24 mouse cellular contexts compared by ENCODE assay signal in the genomic region with DNA sequence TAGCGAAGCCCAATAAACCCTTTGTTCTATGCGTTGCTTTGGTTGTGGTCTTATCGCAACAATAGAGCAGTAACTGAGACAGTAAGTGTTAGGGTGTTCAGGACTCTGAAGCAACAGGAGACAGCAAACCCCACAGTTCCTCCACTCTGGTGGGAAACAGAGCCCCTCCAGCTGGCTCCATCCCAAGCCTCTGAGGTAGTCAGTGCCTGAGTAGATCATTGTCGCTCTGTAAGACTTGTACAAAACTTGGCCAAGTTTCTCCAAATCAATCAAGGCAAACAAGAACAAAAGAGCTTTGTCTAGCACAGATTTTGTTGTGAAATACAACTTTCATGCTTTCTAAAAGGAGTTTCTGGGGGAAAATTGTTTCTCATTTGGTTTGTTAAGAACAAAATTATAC.
DNase-seq lines count a peak whose midpoint lies in the region; ATAC-seq and TF ChIP-seq lines count a peak whose summit lies in the region.
"Had no signal": no experiment of that assay in that cellular context is flagged by ENCODE, and none has a peak within 500 bp of the region (broad histone marks: within the 10 kb centered on the region; RNA-seq: fewer than 3 reads in every experiment).

No protein-coding gene starts in this region.

- WGBS in embryonic facial prominence, embryonic 14.5 days: 75% methylated on average over 4 of the region's 4 CpGs
- WGBS in embryonic facial prominence, embryonic 10.5 days: 90% methylated on average over 4 of the region's 4 CpGs
- WGBS in forebrain, postnatal 0 days: 47% methylated on average over 4 of the region's 4 CpGs
- WGBS in forebrain, embryonic 10.5 days: 94% methylated on average over 4 of the region's 4 CpGs
- WGBS in lung, embryonic 14.5 days: 89% methylated on average over 4 of the region's 4 CpGs

- ATAC-seq in embryonic facial prominence, embryonic 14.5 days (ENCODE audit: low read depth): peak; percentile 41; the same call in 1 of the 2 replicates
- ATAC-seq in forebrain, postnatal 0 days: no peak
- no peak for ATAC-seq in lung, embryonic 14.5 days (ENCODE audit: insufficient read depth)
- ATAC-seq: intestine, postnatal 0 days; Patski had no signal

- H3K4me2 ChIP-seq in embryonic facial prominence, embryonic 14.5 days (ENCODE audit: low read depth, low read length): no peak overlapping the region
- no peak overlapping the region for H3K4me2 ChIP-seq in forebrain, postnatal 0 days (ENCODE audit: low read depth)
- H3K4me2 ChIP-seq in lung, embryonic 14.5 days: no peak overlapping the region
- H3K4me2 ChIP-seq: embryonic facial prominence, embryonic 13.5 days; forebrain, embryonic 12.5 days; heart, embryonic 11.5 days; hindbrain, embryonic 14.5 days had no signal

- DNase-seq in embryonic facial prominence, embryonic 14.5 days (ENCODE audit: low spot score): peak; percentile 53
- DNase-seq in embryonic facial prominence, embryonic 10.5 days (ENCODE audit: low spot score): no peak
- DNase-seq in forebrain, postnatal 0 days: peak; percentile 10
- DNase-seq in forebrain, embryonic 10.5 days (ENCODE audit: extremely low spot score, low spot score): no peak
- DNase-seq in lung, embryonic 14.5 days: peak; percentile 26
- DNase-seq in lung, postnatal 10 days: no peak
- peak; percentile 11 for DNase-seq in Muller cell, postnatal 12 days (ENCODE audit: inconsistent ontology term)
- no peak for DNase-seq in thymus, postnatal 14 days
- DNase-seq: adrenal gland, postnatal 10 days; adrenal gland, postnatal 36 days; cerebellum, adult 11 months; cerebellum, adult 2 months; cerebellum, adult 9-11 months; cerebellum, postnatal 25 days; gastrocnemius, postnatal 10 days; gastrocnemius, postnatal 36 days; heart, postnatal 36 days had no signal

- TF ChIP-seq CTCF in forebrain, postnatal 0 days (IDR thresholded peaks at IDR 0.05; ENCODE audit: low read depth): no peak
- TF ChIP-seq CTCF in lung, embryonic 14.5 days (IDR thresholded peaks at IDR 0.05; ENCODE audit: low read depth): no peak

- H3K4me3 ChIP-seq in embryonic facial prominence, embryonic 14.5 days (ENCODE audit: low read depth, low read length): no peak overlapping the region
- H3K4me3 ChIP-seq in embryonic facial prominence, embryonic 10.5 days: no peak overlapping the region
- no peak overlapping the region for H3K4me3 ChIP-seq in forebrain, postnatal 0 days (ENCODE audit: low read depth, low read length)
- H3K4me3 ChIP-seq in forebrain, embryonic 10.5 days: no peak overlapping the region
- H3K4me3 ChIP-seq in lung, embryonic 14.5 days (ENCODE audit: low read depth, low read length): no peak overlapping the region
- H3K4me3 ChIP-seq: embryonic facial prominence, embryonic 13.5 days; forebrain, embryonic 12.5 days; hindbrain, embryonic 10.5 days had no signal

- H3K36me3 ChIP-seq in embryonic facial prominence, embryonic 14.5 days (ENCODE audit: control insufficient read depth, insufficient read depth, low read length): no peaks in the 10 kb centered on the region
- H3K36me3 ChIP-seq in embryonic facial prominence, embryonic 10.5 days (replicated peaks): no peaks in the 10 kb centered on the region
- H3K36me3 ChIP-seq in forebrain, postnatal 0 days (ENCODE audit: insufficient read depth): no peaks in the 10 kb centered on the region
- no peaks in the 10 kb centered on the region for H3K36me3 ChIP-seq in forebrain, embryonic 10.5 days (replicated peaks)
- no peaks in the 10 kb centered on the region for H3K36me3 ChIP-seq in lung, embryonic 14.5 days (ENCODE audit: insufficient read depth)
- H3K36me3 ChIP-seq: embryonic facial prominence, embryonic 13.5 days; forebrain, embryonic 12.5 days; hindbrain, embryonic 10.5 days had no signal

- H3K9me3 ChIP-seq in embryonic facial prominence, embryonic 14.5 days (ENCODE audit: control insufficient read depth, low read length): no peaks in the 10 kb centered on the region
- no peaks in the 10 kb centered on the region for H3K9me3 ChIP-seq in embryonic facial prominence, embryonic 10.5 days
- no peaks in the 10 kb centered on the region for H3K9me3 ChIP-seq in forebrain, postnatal 0 days (ENCODE audit: low read length)
- no peaks in the 10 kb centered on the region for H3K9me3 ChIP-seq in forebrain, embryonic 10.5 days
- H3K9me3 ChIP-seq in lung, embryonic 14.5 days (ENCODE audit: low read depth, low read length): no peaks in the 10 kb centered on the region
- H3K9me3 ChIP-seq: embryonic facial prominence, embryonic 13.5 days; forebrain, embryonic 12.5 days; hindbrain, embryonic 10.5 days had no signal

- H3K9ac ChIP-seq in embryonic facial prominence, embryonic 14.5 days (ENCODE audit: low read depth, low read length): no peak overlapping the region
- no peak overlapping the region for H3K9ac ChIP-seq in forebrain, postnatal 0 days
- no peak overlapping the region for H3K9ac ChIP-seq in lung, embryonic 14.5 days
- H3K9ac ChIP-seq: embryonic facial prominence, embryonic 13.5 days; forebrain, embryonic 12.5 days; hindbrain, embryonic 14.5 days had no signal

- no peaks in the 10 kb centered on the region for H3K27me3 ChIP-seq in embryonic facial prominence, embryonic 14.5 days (replicated peaks; ENCODE audit: control insufficient read depth, insufficient read depth, low read length)
- no peaks in the 10 kb centered on the region for H3K27me3 ChIP-seq in embryonic facial prominence, embryonic 10.5 days (replicated peaks; ENCODE audit: low read depth, poor library complexity, severe bottlenecking)
- H3K27me3 ChIP-seq in forebrain, postnatal 0 days (ENCODE audit: insufficient read depth, low read length): no peaks in the 10 kb centered on the region
- H3K27me3 ChIP-seq in forebrain, embryonic 10.5 days (ENCODE audit: poor library complexity, severe bottlenecking): no peaks in the 10 kb centered on the region
- no peaks in the 10 kb centered on the region for H3K27me3 ChIP-seq in lung, embryonic 14.5 days (ENCODE audit: insufficient read depth, low read length)
- H3K27me3 ChIP-seq: embryonic facial prominence, embryonic 13.5 days; forebrain, embryonic 12.5 days; Patski had no signal

- no peak overlapping the region for H3K27ac ChIP-seq in embryonic facial prominence, embryonic 14.5 days (replicated peaks; ENCODE audit: low read depth, low read length)
- no peak overlapping the region for H3K27ac ChIP-seq in embryonic facial prominence, embryonic 10.5 days (replicated peaks)
- no peak overlapping the region for H3K27ac ChIP-seq in forebrain, postnatal 0 days (ENCODE audit: low read depth, low read length)
- no peak overlapping the region for H3K27ac ChIP-seq in forebrain, embryonic 10.5 days
- no peak overlapping the region; the same call in 1 of the 2 replicates for H3K27ac ChIP-seq in lung, embryonic 14.5 days (ENCODE audit: low read depth)
- H3K27ac ChIP-seq: forebrain, embryonic 12.5 days; hindbrain, embryonic 10.5 days; hindbrain, embryonic 14.5 days had no signal

- H3K4me1 ChIP-seq in embryonic facial prominence, embryonic 14.5 days (ENCODE audit: control insufficient read depth, insufficient read depth, low read length): no peaks in the 10 kb centered on the region
- peaks cover 8% of the 10 kb centered on the region; the same call in 1 of the 2 replicates for H3K4me1 ChIP-seq in embryonic facial prominence, embryonic 10.5 days
- H3K4me1 ChIP-seq in forebrain, postnatal 0 days (ENCODE audit: insufficient read depth): no peaks in the 10 kb centered on the region
- H3K4me1 ChIP-seq in forebrain, embryonic 10.5 days: no peaks in the 10 kb centered on the region
- no peaks in the 10 kb centered on the region for H3K4me1 ChIP-seq in lung, embryonic 14.5 days (ENCODE audit: insufficient read depth)
- H3K4me1 ChIP-seq: forebrain, embryonic 12.5 days; hindbrain, embryonic 10.5 days had no signal

Comparison
In these comparisons a context has a peak if more than half of its experiments do, and no peak if none do; other contexts are left out.
1. DNase-seq: peak in embryonic facial prominence, embryonic 14.5 days (single experiment), forebrain, postnatal 0 days (single experiment), lung, embryonic 14.5 days (single experiment) and Muller cell, postnatal 12 days (single experiment); none in embryonic facial prominence, embryonic 10.5 days (single experiment), forebrain, embryonic 10.5 days (single experiment), lung, postnatal 10 days (single experiment) and thymus, postnatal 14 days (single experiment).